Mouse (Mus musculus) embryonic stem cell, embryonic (primary cell): Measurements from ENCODE around the gene Tecpr2.

ENCODE experiments used
- CTCF ChIA-PET, 4 experiments: fragments of 300-600 bp in 2 of 4; fragments of 350-600 bp in 2 of 4; sonication (Branson Sonifier 250); formaldehyde crosslinking; loops; one replicate each; lab custom pipeline; 2022; ENCODE audit warnings: inconsistent platforms in 2 of 4; lab: Charles Lee
- POLR2A ChIA-PET, 4 experiments: fragments of 300-600 bp in 2 of 4; fragments of 350-600 bp in 2 of 4; sonication (Branson Sonifier 250); formaldehyde crosslinking; loops; one replicate each; lab custom pipeline; 2022; ENCODE audit warnings: antibody characterized with exemption in 4 of 4, inconsistent platforms in 1 of 4; lab: Charles Lee

Tecpr2 gene

GRCm38 (mm10) chr12:110854786-110855737 is 34.0 kb upstream of the Tecpr2 start:
- ChIA-PET POLR2A (interaction anchor here in 3 of 4 experiments (0.6 to 6.4 kb wide), 30 partner anchors 9 to 1035 kb away, joined by 3 to 41 read pairs (median 4); no protein-coding TSS in a partner anchor), CTCF (interaction anchor here in 3 of 4 experiments (0.6 to 1.1 kb wide), 4 partner anchors 15 to 209 kb away, joined by 3 read pairs; no protein-coding TSS in a partner anchor)

GRCm38 (mm10) chr12:110857196-110857595 is 31.9 kb upstream of the Tecpr2 start:
- CTCF ChIA-PET: interaction anchor here in 2 of 4 experiments (0.6 to 1.0 kb wide), 4 partner anchors 18 to 653 kb away, joined by 3 to 7 read pairs (median 4); no protein-coding TSS in a partner anchor
- POLR2A ChIA-PET: interaction anchor here in 3 of 4 experiments (0.6 to 1.4 kb wide), 9 partner anchors 9 to 158 kb away, joined by 3 to 6 read pairs (median 4); no protein-coding TSS in a partner anchor

DNA sequence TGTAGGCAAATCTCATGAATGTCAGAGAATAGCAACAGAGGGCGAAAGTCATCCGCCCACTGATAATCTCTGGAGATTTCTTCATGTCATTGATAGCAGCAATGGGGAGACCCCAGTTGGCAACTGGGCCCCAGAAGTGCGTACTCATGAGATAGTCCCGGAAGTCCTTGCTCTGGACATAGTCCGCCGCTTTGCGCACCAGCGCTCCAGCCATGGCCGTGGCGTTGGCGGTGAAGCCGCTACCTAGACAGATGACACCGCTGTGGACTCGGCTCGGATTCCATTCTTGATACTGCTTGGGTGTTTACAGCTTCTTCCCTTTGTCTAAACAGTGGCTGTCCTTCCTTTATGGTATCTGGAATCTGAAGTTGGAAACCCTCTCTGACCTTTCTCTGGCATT is 30.4 kb upstream of the Tecpr2 start:
- ChIA-PET POLR2A (interaction anchor here (0.7 to 6.2 kb wide), 18 partner anchors 7 to 250 kb away, joined by 3 to 50 read pairs (median 4); partner anchors contain the start of genes Zfp839 (in 2 of the 4), Hsp90aa1 (in 1 of the 4) and Wdr20 (in 1 of the 4)), CTCF (interaction anchor here in 1 of 4 experiments (0.5 kb wide), 1 partner anchor 257 kb away, joined by 6 read pairs; no protein-coding TSS in a partner anchor)

- ChIA-PET POLR2A (interaction anchor here (0.6 to 6.2 kb wide), 22 partner anchors 9 to 359 kb away, joined by 3 to 50 read pairs (median 5); partner anchors contain the start of gene Zfp839 (in 3 of the 4)), CTCF (interaction anchor here in 2 of 4 experiments (0.6 to 2.0 kb wide), 3 partner anchors 22 to 231 kb away, joined by 3 to 7 read pairs (median 3); no protein-coding TSS in a partner anchor)
These were observed 28.8 kb upstream of the Tecpr2 start for GRCm38 (mm10) chr12:110860293-110860692.

GRCm38 (mm10) chr12:110861256-110861655 is 27.8 kb upstream of the Tecpr2 start:
- CTCF ChIA-PET: interaction anchor here in 2 of 4 experiments (0.7 to 2.0 kb wide), 3 partner anchors 10 to 263 kb away, joined by 3 to 7 read pairs (median 7); no protein-coding TSS in a partner anchor
- POLR2A ChIA-PET: interaction anchor here (0.6 to 6.2 kb wide), 15 partner anchors 8 to 253 kb away, joined by 3 to 50 read pairs (median 4); partner anchors contain the start of gene Zfp839 (in 3 of the 4)

- CTCF ChIA-PET: interaction anchor here in 1 of 4 experiments (0.5 kb wide), 1 partner anchor 60 kb away, joined by 4 read pairs; no protein-coding TSS in a partner anchor
- POLR2A ChIA-PET: interaction anchor here in 2 of 4 experiments (0.6 to 6.2 kb wide), 5 partner anchors 8 to 20 kb away, joined by 3 to 48 read pairs (median 4); no protein-coding TSS in a partner anchor
These were observed 25.1 kb upstream of the Tecpr2 start for GRCm38 (mm10) chr12:110864008-110864407.

DNA sequence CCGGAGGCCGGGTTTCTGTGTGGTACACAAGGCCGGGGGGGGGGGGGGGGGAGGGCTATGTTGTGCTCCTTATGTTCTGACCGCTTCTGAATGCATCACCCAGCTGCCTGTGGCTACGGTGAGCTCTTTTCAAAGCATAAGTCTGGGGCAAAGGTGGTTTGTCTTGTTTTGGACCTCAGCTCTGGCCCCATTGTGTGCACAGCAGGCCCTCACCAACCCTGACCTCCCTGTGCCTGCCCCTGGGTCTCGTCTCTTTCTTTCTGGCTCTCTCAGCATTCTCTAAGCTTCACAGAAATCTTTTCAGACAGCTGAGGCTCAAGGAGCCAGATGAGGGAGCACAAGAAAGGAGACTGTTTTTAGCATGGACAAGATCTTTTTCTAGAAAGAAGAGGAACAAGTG is 23.5 kb upstream of the Tecpr2 start:
- ChIA-PET POLR2A (interaction anchor here in 3 of 4 experiments (0.6 to 4.0 kb wide), 14 partner anchors 8 to 672 kb away, joined by 3 to 20 read pairs (median 4); partner anchors contain the start of genes Eif5 (in 1 of the 3) and Zfp839 (in 1 of the 3)), CTCF (interaction anchor here in 2 of 4 experiments (0.6 to 1.3 kb wide), 2 partner anchors 16 to 17 kb away, joined by 3 read pairs; no protein-coding TSS in a partner anchor)

GRCm38 (mm10) chr12:110865989-110866388 is 23.1 kb upstream of the Tecpr2 start:
- ChIA-PET POLR2A (interaction anchor here in 3 of 4 experiments (0.6 to 4.0 kb wide), 13 partner anchors 8 to 672 kb away, joined by 3 to 20 read pairs (median 4); partner anchors contain the start of genes Eif5 (in 1 of the 3) and Zfp839 (in 1 of the 3)), CTCF (interaction anchor here in 2 of 4 experiments (0.6 to 1.3 kb wide), 2 partner anchors 16 kb away, joined by 3 read pairs; no protein-coding TSS in a partner anchor)

DNA sequence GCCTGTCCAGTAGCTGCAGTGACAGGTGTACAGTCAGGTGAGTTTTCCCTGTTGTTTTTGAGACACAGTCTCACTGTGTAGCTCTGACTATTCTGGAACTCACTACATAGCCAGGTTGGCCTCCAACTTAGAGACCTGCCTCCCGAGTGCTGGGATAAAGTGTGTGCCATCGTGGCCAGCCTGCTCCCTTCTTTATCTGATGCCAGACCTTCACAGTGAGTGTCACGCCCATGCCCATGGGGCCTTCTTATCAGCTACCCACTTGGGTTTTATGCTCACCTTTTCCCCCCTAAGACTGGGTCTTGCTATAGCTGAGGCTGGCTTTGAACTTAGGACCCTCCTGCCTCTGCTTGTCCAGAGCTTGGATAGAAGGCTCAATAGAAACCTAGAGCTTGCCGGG is 19.0 kb upstream of the Tecpr2 start:
- ChIA-PET POLR2A (interaction anchor here in 3 of 4 experiments (0.6 to 6.3 kb wide), 6 partner anchors 9 to 25 kb away, joined by 3 to 55 read pairs (median 6); no protein-coding TSS in a partner anchor), CTCF (interaction anchor here in 2 of 4 experiments (0.5 to 1.3 kb wide), 4 partner anchors 12 to 122 kb away, joined by 3 to 7 read pairs (median 4); no protein-coding TSS in a partner anchor)

GRCm38 (mm10) chr12:110871247-110871646 is 17.8 kb upstream of the Tecpr2 start:
- ChIA-PET CTCF (interaction anchor here in 1 of 4 experiments (0.7 kb wide), 1 partner anchor 29 kb away, joined by 3 read pairs; no protein-coding TSS in a partner anchor), POLR2A (interaction anchor here in 2 of 4 experiments (0.9 to 6.3 kb wide), 5 partner anchors 10 to 12 kb away, joined by 4 to 55 read pairs (median 7); no protein-coding TSS in a partner anchor)

GRCm38 (mm10) chr12:110875351-110875750 is 13.7 kb upstream of the Tecpr2 start:
- ChIA-PET CTCF (no interaction called here), POLR2A (interaction anchor here in 2 of 4 experiments (0.9 to 2.5 kb wide), 3 partner anchors 14 to 23 kb away, joined by 3 to 9 read pairs (median 3); no protein-coding TSS in a partner anchor)

DNA sequence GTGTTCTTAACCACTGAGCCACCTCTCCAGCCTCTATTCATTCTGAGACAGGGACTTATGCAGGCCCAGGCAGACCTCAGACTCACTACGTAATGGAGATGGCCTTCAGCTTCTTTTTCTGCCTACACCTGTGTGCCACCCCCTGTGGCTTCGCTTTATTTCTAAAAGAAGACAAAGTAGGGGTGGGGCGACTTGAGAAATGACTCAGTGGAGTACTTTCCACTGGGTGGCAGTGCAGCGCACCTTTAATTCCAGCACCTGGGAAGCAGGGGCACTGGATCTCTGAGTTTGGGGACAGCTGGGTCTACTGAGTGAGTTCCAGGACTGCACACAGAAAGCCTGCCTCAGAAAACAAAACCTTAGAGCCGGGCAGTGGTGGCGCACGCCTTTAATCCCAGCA is 6.8 kb upstream of the Tecpr2 start:
- ChIA-PET CTCF (interaction anchor here (0.6 to 3.1 kb wide), 18 partner anchors 9 to 846 kb away, joined by 3 to 16 read pairs (median 3); no protein-coding TSS in a partner anchor), POLR2A (interaction anchor here (0.6 to 5.2 kb wide), 86 partner anchors 8 to 932 kb away, joined by 3 to 70 read pairs (median 5); partner anchors contain the start of genes Ankrd9 (in 2 of the 4), Hsp90aa1 (in 2 of the 4), Rcor1 (in 2 of the 4) and Wdr20 (in 2 of the 4))

DNA sequence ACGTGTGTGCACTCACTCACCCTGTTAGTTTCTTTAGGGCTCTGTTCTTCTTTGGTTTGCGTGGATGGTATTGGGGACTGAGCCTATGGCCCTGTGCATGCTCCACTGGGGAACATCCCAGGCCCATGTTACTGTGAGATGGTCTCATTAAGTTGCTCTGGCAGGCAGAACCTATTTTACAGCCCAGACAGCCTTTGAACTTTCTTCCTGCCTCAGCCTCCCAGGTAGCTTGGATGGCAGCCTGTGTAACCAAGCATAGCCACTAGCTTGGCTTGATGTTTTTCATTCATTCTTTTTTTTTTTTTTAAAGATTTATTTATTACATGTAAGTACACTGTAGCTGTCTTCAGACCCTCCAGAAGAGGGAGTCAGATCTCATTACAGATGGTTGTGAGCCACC is 3.8 kb upstream of the Tecpr2 start:
- POLR2A ChIA-PET: interaction anchor here in 3 of 4 experiments (0.7 to 5.2 kb wide), 26 partner anchors 9 to 653 kb away, joined by 3 to 70 read pairs (median 8); partner anchors contain the start of genes Eif5 (in 1 of the 3), Hsp90aa1 (in 1 of the 3), Rcor1 (in 1 of the 3) and Zfp839 (in 1 of the 3)

GRCm38 (mm10) chr12:110888106-110888505 is 958 bp upstream of the Tecpr2 start:
- CTCF ChIA-PET: interaction anchor here in 2 of 4 experiments (1.0 to 1.4 kb wide), 3 partner anchors 26 to 104 kb away, joined by 3 to 4 read pairs (median 3); no protein-coding TSS in a partner anchor

More for the DNA sequence above, 3.8 kb upstream of the Tecpr2 start:
- CTCF ChIA-PET: interaction anchor here in 1 of 4 experiments (0.6 kb wide), 1 partner anchor 11 kb away, joined by 4 read pairs; no protein-coding TSS in a partner anchor

DNA sequence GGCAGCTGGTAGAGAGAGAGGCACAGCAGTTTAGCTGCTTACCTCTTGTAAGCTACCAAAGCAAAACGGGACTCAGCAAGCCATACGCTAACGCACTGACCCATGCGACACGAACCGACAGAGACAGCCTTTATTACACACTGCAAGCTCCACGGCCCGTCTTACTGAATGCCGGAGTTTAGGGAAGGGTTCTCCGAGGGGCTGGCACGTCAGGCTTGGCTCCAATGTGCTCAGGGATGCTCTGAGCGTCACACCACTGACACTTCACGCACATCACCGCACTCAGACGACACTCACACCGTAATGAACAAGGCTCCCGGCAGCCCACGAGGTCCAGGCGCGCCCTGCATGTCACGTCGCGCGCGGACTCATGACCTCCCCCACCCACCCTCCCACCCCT is 458 bp upstream of the Tecpr2 start:
- CTCF ChIA-PET: interaction anchor here in 1 of 4 experiments (1.0 kb wide), 1 partner anchor 26 kb away, joined by 3 read pairs; no protein-coding TSS in a partner anchor

More at GRCm38 (mm10) chr12:110888106-110888505, 958 bp upstream of the Tecpr2 start:
- POLR2A ChIA-PET: interaction anchor here in 3 of 4 experiments (0.7 to 2.4 kb wide), 17 partner anchors 7 to 347 kb away, joined by 3 to 7 read pairs (median 4); partner anchors contain the start of genes Rcor1 (in 1 of the 3) and Wdr20 (in 1 of the 3)

GRCm38 (mm10) chr12:110891887-110892286 is 2.8 kb downstream of the Tecpr2 start:
- ChIA-PET CTCF (no interaction called here), POLR2A (interaction anchor here in 2 of 4 experiments (1.2 to 4.9 kb wide), 4 partner anchors 9 to 54 kb away, joined by 4 to 37 read pairs (median 6); no protein-coding TSS in a partner anchor)

More for the DNA sequence above, 458 bp upstream of the Tecpr2 start:
- POLR2A ChIA-PET: interaction anchor here in 3 of 4 experiments (0.7 to 2.4 kb wide), 15 partner anchors 8 to 346 kb away, joined by 3 to 7 read pairs (median 4); partner anchors contain the start of genes Rcor1 (in 1 of the 3) and Wdr20 (in 1 of the 3)
